Mouse (Mus musculus): ENCODE results near the gene Fmo3.

Fmo3 gene

GRCm38 (mm10) chr1:162931880-162932279 lies 52.4 kb downstream of the Fmo3 start:
- no peak for DNase-seq (ENCODE audit: extremely low spot score, low read depth, low spot score)

DNA sequence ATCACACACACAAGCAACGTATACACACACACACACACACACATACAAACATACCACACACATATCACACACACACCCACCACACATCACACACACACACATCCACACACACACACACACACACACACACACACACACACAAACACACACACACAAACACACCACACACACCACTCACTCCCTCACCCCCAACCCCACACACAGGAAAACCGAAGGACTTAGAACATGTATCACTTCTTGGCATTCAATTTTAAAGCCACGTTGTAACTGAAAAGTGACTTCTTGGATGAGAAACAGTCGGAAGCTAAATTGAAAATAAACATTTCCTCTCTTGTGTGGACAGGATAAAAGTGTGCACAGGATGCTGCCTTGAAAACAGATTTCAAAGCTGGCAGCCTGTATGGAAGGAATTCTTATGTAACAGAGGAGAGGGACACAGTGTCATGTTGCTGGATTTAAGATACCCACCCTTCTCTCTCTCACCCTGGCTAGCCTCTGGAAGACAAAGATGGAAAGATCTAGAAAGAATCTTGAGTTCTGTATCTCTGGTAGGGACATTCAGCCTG lies 52.9 kb downstream of the Fmo3 start:
- DNase-seq (ENCODE audit: extremely low spot score, low read depth, low spot score): no peak

GRCm38 (mm10) chr1:162930631-162931030 lies 53.7 kb downstream of the Fmo3 start:
- DNase-seq (ENCODE audit: extremely low spot score, low read depth, low spot score): no peak

- no peak for DNase-seq (ENCODE audit: extremely low spot score, low read depth, low spot score)
Measured at GRCm38 (mm10) chr1:162929146-162929545, 55.2 kb downstream of the Fmo3 start.

DNA sequence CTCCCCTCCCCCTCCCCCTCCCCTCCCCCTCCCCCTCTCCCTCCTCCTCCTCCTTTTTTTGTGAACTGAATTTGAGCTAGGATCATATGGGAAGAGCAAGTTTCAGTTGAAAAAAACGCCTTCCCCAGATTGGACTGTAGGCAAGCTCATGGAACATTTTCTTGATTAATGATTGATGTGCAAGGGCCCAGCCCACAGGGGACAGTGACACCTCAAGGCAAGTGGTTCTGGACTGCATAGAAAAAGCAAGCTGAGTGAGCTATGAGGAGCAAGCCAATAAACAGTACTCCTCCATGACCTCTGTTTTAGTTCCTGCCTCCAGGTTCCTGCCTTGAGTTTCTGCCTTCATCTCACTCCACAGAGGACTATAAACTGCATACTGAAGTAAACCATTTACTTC lies 59.2 kb downstream of the Fmo3 start:
- no peak for DNase-seq (ENCODE audit: extremely low spot score, low read depth, low spot score)

GRCm38 (mm10) chr1:162916661-162917060 lies 67.7 kb downstream of the Fmo3 start:
- no peak for DNase-seq (ENCODE audit: extremely low spot score, low read depth, low spot score)

DNA sequence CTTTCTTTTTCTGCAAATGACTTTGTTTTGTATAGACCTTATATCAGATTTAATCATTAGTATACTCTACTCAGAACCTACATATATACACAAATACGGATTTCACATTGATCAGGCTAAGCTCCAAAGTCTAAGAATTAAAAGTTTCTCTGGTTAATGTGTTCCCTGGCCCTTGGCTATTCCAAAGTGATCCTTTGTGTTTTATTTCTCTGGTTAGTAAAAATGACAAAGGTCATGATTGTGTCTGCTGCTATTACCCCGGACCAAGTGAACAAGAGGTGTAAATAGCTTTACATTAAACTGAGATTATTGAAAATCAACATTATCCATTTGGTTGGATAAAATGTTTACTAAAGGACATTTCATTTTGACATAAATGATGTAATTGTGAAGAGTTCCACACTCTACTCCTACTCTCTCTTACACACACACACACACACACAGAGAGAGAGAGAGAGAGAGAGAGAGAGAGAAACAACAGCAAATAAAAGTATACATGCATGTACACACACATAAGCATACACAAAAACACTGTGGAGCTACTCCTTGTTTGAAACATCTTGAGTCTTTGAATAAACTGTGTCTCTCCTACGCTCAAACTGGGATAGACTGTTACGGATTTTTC lies 69.3 kb downstream of the Fmo3 start:
- DNase-seq (ENCODE audit: extremely low spot score, low read depth, low spot score): no peak

DNA sequence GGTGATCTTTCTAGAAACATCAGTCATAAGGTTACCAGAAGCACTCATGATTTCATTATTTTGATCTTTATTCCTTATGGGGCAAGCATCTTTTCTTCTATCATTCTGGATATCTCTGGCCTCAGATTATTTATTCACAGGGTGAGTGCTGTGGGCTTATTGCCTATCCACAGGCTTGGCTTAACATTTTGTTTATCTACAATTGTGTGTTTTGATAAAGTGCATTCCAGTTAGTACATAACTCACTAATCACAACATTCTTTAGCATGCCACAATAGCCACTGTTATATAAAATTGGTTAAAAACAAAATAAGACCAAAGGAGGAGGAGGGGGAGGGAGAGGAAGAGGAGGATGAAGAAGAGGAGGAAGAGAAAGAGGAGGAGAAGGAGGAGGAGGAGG lies 72.2 kb downstream of the Fmo3 start:
- DNase-seq (ENCODE audit: extremely low spot score, low read depth, low spot score): no peak
